Mouse (Mus musculus): ENCODE measurements around the gene Olfr311.
"Not testable (repeated sequence)": the region's sequence is repeated elsewhere in the genome, so short reads cannot be mapped to it uniquely, and the experiment has no call there.

The Olfr311 gene

GRCm38 (mm10) chr11:58838951-58839350 is at the start of gene Olfr311:
Gene Olfr311, plus strand, starts transcription at chr11:58839251.
- DNase-seq, result not testable (repeated sequence)

GRCm38 (mm10) chr11:58789532-58789931 is 49.5 kb upstream of the Olfr311 start:
- DNase-seq, result no peak

GRCm38 (mm10) chr11:58790053-58790452 is 49.0 kb upstream of the Olfr311 start:
- no peak for DNase-seq

GRCm38 (mm10) chr11:58790646-58791045 is 48.4 kb upstream of the Olfr311 start:
- DNase-seq, result no peak

GRCm38 (mm10) chr11:58795856-58796255 is 43.2 kb upstream of the Olfr311 start:
- DNase-seq, result no peak

- no peak for DNase-seq
These were observed 42.2 kb upstream of the Olfr311 start for GRCm38 (mm10) chr11:58796850-58797249.

- no peak for DNase-seq
These were observed 39.3 kb upstream of the Olfr311 start for GRCm38 (mm10) chr11:58799747-58800146.

- no peak for DNase-seq
These were observed 37.4 kb upstream of the Olfr311 start, which contains the start of gene Fam183b for GRCm38 (mm10) chr11:58801558-58802228. Gene Fam183b, minus strand, starts transcription at chr11:58801960.

- no peak for DNase-seq
These were observed 35.2 kb upstream of the Olfr311 start for GRCm38 (mm10) chr11:58803871-58804270.

GRCm38 (mm10) chr11:58804393-58804792 is 34.7 kb upstream of the Olfr311 start:
- no peak for DNase-seq

- DNase-seq, result no peak
These were observed 27.1 kb upstream of the Olfr311 start for GRCm38 (mm10) chr11:58812001-58812400.

GRCm38 (mm10) chr11:58814700-58815099 is 24.4 kb upstream of the Olfr311 start, which contains the start of gene Olfr313:
Gene Olfr313, plus strand, starts transcription at chr11:58815000.
- DNase-seq, result not testable (repeated sequence)

- no peak for DNase-seq
These were observed 23.4 kb upstream of the Olfr311 start for GRCm38 (mm10) chr11:58815676-58816075.

GRCm38 (mm10) chr11:58828937-58829336 is 10.1 kb upstream of the Olfr311 start, which contains the start of gene Olfr312:
Gene Olfr312, plus strand, starts transcription at chr11:58829237.
- not testable (repeated sequence) for DNase-seq

GRCm38 (mm10) chr11:58829764-58830163 is 9.3 kb upstream of the Olfr311 start:
- DNase-seq, result no peak

- not testable (repeated sequence) for DNase-seq
These were observed 6.5 kb upstream of the Olfr311 start for GRCm38 (mm10) chr11:58832541-58832940.

GRCm38 (mm10) chr11:58846919-58847461 is 7.9 kb downstream of the Olfr311 start, which contains the start of gene Gm12258:
Gene Gm12258, plus strand, starts transcription at chr11:58847158.
- peak; percentile 91 for DNase-seq

- DNase-seq, result no peak
These were observed 8.6 kb downstream of the Olfr311 start for GRCm38 (mm10) chr11:58847636-58848035.

- DNase-seq, result no peak
These were observed 10.7 kb downstream of the Olfr311 start for GRCm38 (mm10) chr11:58849731-58850130.

GRCm38 (mm10) chr11:58860744-58861143 is 21.7 kb downstream of the Olfr311 start:
- DNase-seq, result no peak

GRCm38 (mm10) chr11:58867039-58867953 is 28.2 kb downstream of the Olfr311 start, which contains the start of gene 2810021J22Rik:
Gene 2810021J22Rik, plus strand, starts transcription at chr11:58867216.
- peak; percentile 78 for DNase-seq

- peak; percentile 15 for DNase-seq
These were observed 28.9 kb downstream of the Olfr311 start for GRCm38 (mm10) chr11:58867954-58868330.

GRCm38 (mm10) chr11:58870961-58871360 is 31.9 kb downstream of the Olfr311 start:
- DNase-seq, result peak; percentile 34
